Mouse (Mus musculus): Measurements from ENCODE around the gene Ndel1.

The Ndel1 gene

GRCm38 (mm10) chr11:68871748-68872147 lies at the start of gene Ndel1:
Ndel1 (minus strand) TSS chr11:68871858.
- DNase-seq: peak; percentile 68 to 85

GRCm38 (mm10) chr11:68914566-68914965 lies 42.9 kb upstream of the Ndel1 start:
- no peak for DNase-seq

GRCm38 (mm10) chr11:68911531-68912177 lies 40.0 kb upstream of the Ndel1 start:
- DNase-seq: peak; percentile 41 to 61

- DNase-seq: peak; percentile 30 to 62
These were observed 37.3 kb upstream of the Ndel1 start for GRCm38 (mm10) chr11:68908846-68909503.

GRCm38 (mm10) chr11:68907251-68907650 lies 35.6 kb upstream of the Ndel1 start:
- no peak for DNase-seq

GRCm38 (mm10) chr11:68906461-68906790 lies 34.8 kb upstream of the Ndel1 start:
- DNase-seq: peak; percentile 50 to 54

GRCm38 (mm10) chr11:68905665-68906460 lies 34.2 kb upstream of the Ndel1 start:
- no peak for DNase-seq

GRCm38 (mm10) chr11:68905138-68905531 lies 33.5 kb upstream of the Ndel1 start:
- no peak for DNase-seq

GRCm38 (mm10) chr11:68904375-68905137 lies 32.9 kb upstream of the Ndel1 start:
- DNase-seq: peak; percentile 76 to 93

GRCm38 (mm10) chr11:68903775-68904174 lies 32.1 kb upstream of the Ndel1 start:
- no peak for DNase-seq

- no peak for DNase-seq
These were observed 31.2 kb upstream of the Ndel1 start for GRCm38 (mm10) chr11:68902823-68903222.

- no peak for DNase-seq
These were observed 30.7 kb upstream of the Ndel1 start for GRCm38 (mm10) chr11:68902367-68902766.

GRCm38 (mm10) chr11:68902047-68902364 lies 30.3 kb upstream of the Ndel1 start:
- no peak for DNase-seq

GRCm38 (mm10) chr11:68901351-68902046 lies 29.8 kb upstream of the Ndel1 start, which contains the start of gene Rpl26:
Rpl26 (plus strand) TSS chr11:68901583.
- peak; percentile 99 for DNase-seq

GRCm38 (mm10) chr11:68900519-68901350 lies 29.1 kb upstream of the Ndel1 start:
- DNase-seq: no peak

- DNase-seq: no peak
These were observed 28.2 kb upstream of the Ndel1 start for GRCm38 (mm10) chr11:68899815-68900214.

- no peak for DNase-seq
These were observed 27.1 kb upstream of the Ndel1 start for GRCm38 (mm10) chr11:68898790-68899189.

- DNase-seq: no peak
These were observed 26.2 kb upstream of the Ndel1 start for GRCm38 (mm10) chr11:68897838-68898237.

GRCm38 (mm10) chr11:68897120-68897519 lies 25.5 kb upstream of the Ndel1 start:
- DNase-seq: peak; percentile 59 to 64

- DNase-seq: no peak
These were observed 24.6 kb upstream of the Ndel1 start for GRCm38 (mm10) chr11:68896247-68896646.

GRCm38 (mm10) chr11:68893911-68894464 lies 22.3 kb upstream of the Ndel1 start:
- DNase-seq: no peak

Data from kidney, postnatal 25 days (tissue).